Mouse (Mus musculus) intestine, embryonic 16.5 days (tissue): Measurements from ENCODE around the gene Itpkc. TPM values are rescaled to one million over a fixed set of nuclear protein-coding genes. Genes with fewer than 3 reads are reported as not detected.

ENCODE experiments used
- ATAC-seq: fragments of 200-750 bp; cut with Nextera tagmentation; 2 replicates; pipeline ENCODE4 v1.8.0; 2017; ENCODE audit warnings: moderate TSS enrichment, moderate library complexity
- H3K27ac ChIP-seq: fragments of 300-500 bp; sonication (generic); 2 replicates; pipeline ENCODE4 v1.5.1; 2014; ENCODE audit warnings: mild to moderate bottlenecking, low read length
- H3K27me3 ChIP-seq: fragments of 300-500 bp; sonication (generic); replicated peaks from 2 replicates; pipeline ENCODE4 v1.6.1; 2014; ENCODE audit warnings: low read length, control low read depth, mixed read lengths; ENCODE audit not compliant: control insufficient read depth, insufficient read depth
- H3K36me3 ChIP-seq: fragments of 300-500 bp; sonication (generic); 2 replicates; pipeline ENCODE4 v1.6.1; 2014; ENCODE audit warnings: low read length, control low read depth; ENCODE audit not compliant: control insufficient read depth, insufficient read depth
- H3K4me1 ChIP-seq: fragments of 300-500 bp; sonication (generic); 2 replicates; pipeline ENCODE4 v1.6.1; 2014; ENCODE audit warnings: low read length, control low read depth, mixed read lengths; ENCODE audit not compliant: control insufficient read depth, insufficient read depth
- H3K4me2 ChIP-seq: fragments of 300-500 bp; sonication (generic); 2 replicates; pipeline ENCODE4 v1.6.1; 2014; ENCODE audit warnings: low read depth, low read length, control low read depth
- H3K4me3 ChIP-seq: fragments of 300-500 bp; sonication (generic); 2 replicates; pipeline ENCODE4 v1.5.1; 2014; ENCODE audit warnings: mild to moderate bottlenecking, low read length
- H3K9ac ChIP-seq: fragments of 300-500 bp; sonication (generic); 2 replicates; pipeline ENCODE4 v1.6.1; 2014; ENCODE audit warnings: low read depth, low read length
- H3K9me3 ChIP-seq: fragments of 300-500 bp; sonication (generic); 2 replicates; pipeline ENCODE4 v1.6.1; 2016; ENCODE audit warnings: low read length, control low read depth; ENCODE audit not compliant: control insufficient read depth
- WGBS: fragments of 180-500 bp; shearing (Covaris S2); extraction: QIAGEN DNeasy Blood & Tissue Kit; methylation state at CpG from one replicate; pipeline ENCODE4 v1.1.7; 2014; 5-methylcytosine and 5-hydroxymethylcytosine counted together
- polyA plus RNA-seq: library from polyadenylated mRNA; unstranded; fragments of >200 nt; fragmentation: Nextera tagmentation; extraction: Ambion mirVana; gene quantifications from 2 replicates; pipeline ENCODE4 v1.2.1, GENCODE M21; 2015

The Itpkc gene
- polyA plus RNA-seq, 1 experiment from 2014 or later, result 8.3 TPM

DNA sequence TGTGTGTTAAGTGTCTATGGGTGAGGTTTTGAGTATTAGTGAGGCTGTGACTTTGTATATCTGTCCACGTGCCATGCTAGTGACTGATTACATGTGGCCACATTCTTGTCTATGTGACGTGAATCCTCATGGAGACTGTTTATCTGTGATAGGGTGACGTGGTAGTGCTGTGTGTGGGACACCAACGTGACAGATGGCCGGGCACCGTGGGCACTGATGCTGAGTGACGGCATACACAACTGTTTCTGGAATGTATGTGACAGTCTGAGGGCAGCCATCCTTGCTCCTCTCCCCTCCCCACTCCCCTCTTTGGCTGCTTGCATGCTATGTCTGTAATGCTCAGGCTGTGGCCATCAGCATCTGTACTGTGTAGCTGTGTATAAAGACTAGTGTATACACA, 32.4 kb upstream of the Itpkc start:
- no peak overlapping the region for H3K4me2 ChIP-seq

DNA sequence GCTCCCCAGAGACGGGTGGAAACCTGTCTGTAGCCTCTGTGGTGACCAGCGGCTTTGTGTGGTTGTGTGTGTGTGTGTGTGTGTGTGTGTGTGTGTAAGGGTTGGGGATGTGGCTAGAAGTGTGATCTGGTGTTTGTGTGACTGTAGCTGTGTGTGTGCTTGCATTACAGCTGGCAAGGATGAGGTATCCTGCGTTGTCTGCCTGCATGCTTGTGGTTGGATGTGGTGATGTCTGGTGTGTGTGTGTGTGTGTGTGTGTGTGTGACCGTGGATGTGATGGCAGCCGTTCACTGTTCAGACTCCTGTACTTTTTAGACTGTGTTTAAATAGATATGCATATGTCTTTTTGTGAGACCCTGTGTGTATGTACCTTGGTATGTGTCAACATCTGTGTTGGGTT, 31.3 kb upstream of the Itpkc start:
- no peaks in the 10 kb centered on the region for H3K9me3 ChIP-seq
- WGBS, result 32% methylated on average over 5 of the region's 5 CpGs
- H3K36me3 ChIP-seq, result no peaks in the 10 kb centered on the region; the same call in 1 of the 2 replicates
- H3K27ac ChIP-seq, result 0 out of 2 replicates have a peak overlapping the region, but pooled peaks have one; percentile 12
- peak overlapping the region; percentile 86 for H3K9ac ChIP-seq
- no peaks in the 10 kb centered on the region for H3K27me3 ChIP-seq
- ATAC-seq, result no peak
- peaks cover 27% of the 10 kb centered on the region for H3K4me1 ChIP-seq
- peak overlapping the region; percentile 92 for H3K4me2 ChIP-seq
- peak overlapping the region; percentile 75 for H3K4me3 ChIP-seq

More for the DNA sequence above, 32.4 kb upstream of the Itpkc start:
- Histone ChIP-seq H3K27me3 (no peaks in the 10 kb centered on the region), H3K4me1 (peaks cover 27% of the 10 kb centered on the region), H3K9me3 (no peaks in the 10 kb centered on the region), H3K27ac (no peak overlapping the region), H3K4me3 (no peak overlapping the region), H3K9ac (no peak overlapping the region), H3K36me3 (no peaks in the 10 kb centered on the region; the same call in 1 of the 2 replicates)
- WGBS, result 71% methylated on average over 7 of the region's 7 CpGs
- no peak for ATAC-seq

DNA sequence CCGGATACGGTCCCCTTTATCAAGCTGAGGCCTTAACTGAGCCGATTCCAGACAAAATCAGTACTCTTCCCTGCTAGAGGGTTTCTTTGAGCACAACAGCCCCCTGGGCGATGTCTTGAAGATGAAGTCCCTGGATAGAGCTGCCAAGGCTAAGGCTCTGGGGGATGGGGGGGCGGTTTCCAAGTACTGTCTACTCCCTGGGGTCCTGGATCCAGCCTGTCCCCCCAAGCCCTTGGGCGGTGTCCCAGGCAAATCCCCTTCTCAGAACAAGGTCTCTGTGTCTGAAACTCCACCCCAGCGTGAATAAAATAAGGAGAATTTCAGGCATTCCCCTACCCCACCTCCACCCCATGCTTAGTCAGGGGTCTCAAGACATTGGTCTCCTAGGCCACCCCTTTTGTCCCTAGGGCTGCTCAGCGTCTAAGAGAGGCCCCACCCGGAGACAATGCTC, 30.8 kb upstream of the Itpkc start:
- Histone ChIP-seq H3K27ac (peak overlapping the region; percentile 60), H3K27me3 (no peaks in the 10 kb centered on the region), H3K4me2 (peak overlapping the region; percentile 92), H3K9me3 (no peaks in the 10 kb centered on the region), H3K4me3 (peak overlapping the region; percentile 75), H3K9ac (peak overlapping the region; percentile 86), H3K4me1 (peaks cover 27% of the 10 kb centered on the region), H3K36me3 (no peaks in the 10 kb centered on the region; the same call in 1 of the 2 replicates)
- 17% methylated on average over 9 of the region's 9 CpGs for WGBS
- ATAC-seq, result no peak

DNA sequence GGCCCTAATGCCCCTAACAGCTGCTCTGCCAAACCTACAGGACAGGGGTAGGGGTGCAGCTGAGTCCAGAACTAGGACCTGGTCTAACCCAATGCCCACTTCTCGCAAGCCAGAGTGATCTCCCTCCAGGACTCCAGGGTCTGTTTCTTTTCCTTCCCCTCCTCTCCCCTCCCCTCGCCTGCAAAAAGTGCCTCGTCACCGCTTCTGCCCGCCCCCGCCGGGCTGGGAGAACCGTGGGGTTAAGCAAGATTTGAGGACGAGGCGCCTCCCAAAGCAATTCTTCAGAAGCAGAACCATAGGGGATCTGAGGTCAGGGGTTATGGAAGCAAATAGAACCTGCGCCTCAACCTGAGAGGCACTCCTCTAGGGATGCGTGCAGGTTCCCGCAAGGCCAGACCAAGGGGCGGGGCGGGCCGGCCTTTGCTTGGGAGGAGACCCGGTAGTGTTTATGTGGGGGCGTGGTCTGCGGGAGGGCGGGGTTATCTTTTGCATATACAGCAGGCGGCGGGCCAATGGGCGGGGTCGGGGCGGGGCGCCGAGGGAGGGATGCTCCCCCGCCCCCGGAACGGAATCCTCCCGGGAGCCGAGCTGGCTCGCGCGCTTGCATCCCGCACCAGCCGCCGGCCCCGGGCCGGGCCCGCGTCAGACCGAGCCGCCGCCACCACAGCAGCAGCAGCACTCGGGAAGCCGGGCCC, 29.9 kb upstream of the Itpkc start, which contains the start of gene Numbl:
Numbl (plus strand) TSS at position 229 of the 695 bp plus-strand sequence.
- peak within 1 kb of the TSS; percentile 60 for H3K27ac ChIP-seq
- peaks cover 27% of the 10 kb centered on the region for H3K4me1 ChIP-seq
- peak within 1 kb of the TSS; percentile 75 for H3K4me3 ChIP-seq
- peak within 1 kb of the TSS; percentile 92 for H3K4me2 ChIP-seq
- H3K9ac ChIP-seq, result peak within 1 kb of the TSS; percentile 86
- ATAC-seq, result peak; percentile 88
- WGBS, result under 1% methylated on average over 32 of the region's 47 CpGs
- no peaks in the 10 kb centered on the region for H3K36me3 ChIP-seq
- H3K9me3 ChIP-seq, result no peaks in the 10 kb centered on the region
- H3K27me3 ChIP-seq, result no peaks in the 10 kb centered on the region

DNA sequence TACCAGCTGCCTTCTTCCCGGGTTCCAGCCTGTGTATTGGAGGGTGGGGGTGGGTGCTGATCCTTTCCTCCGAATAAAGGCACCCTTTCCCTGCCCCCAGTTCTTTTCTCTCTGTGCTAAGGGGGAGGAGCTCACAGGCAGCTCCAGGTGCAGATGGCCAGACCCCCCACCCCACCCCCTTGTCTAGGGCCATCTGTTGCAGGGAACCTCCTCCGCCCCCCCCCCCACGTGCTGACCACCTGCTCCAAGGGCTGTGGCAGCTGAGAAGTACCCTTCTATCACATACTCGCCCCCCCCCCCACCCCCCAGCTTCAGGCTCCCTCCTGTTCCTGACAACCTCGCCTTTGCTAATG, 29.4 kb upstream of the Itpkc start:
- Histone ChIP-seq H3K4me3 (peak overlapping the region; percentile 75), H3K4me1 (peaks cover 27% of the 10 kb centered on the region), H3K9ac (peak overlapping the region; percentile 86; the same call in 1 of the 2 replicates), H3K27ac (peak overlapping the region; percentile 60; the same call in 1 of the 2 replicates), H3K36me3 (no peaks in the 10 kb centered on the region), H3K27me3 (no peaks in the 10 kb centered on the region), H3K4me2 (peak overlapping the region; percentile 92), H3K9me3 (no peaks in the 10 kb centered on the region)
- 8% methylated on average over 6 of the region's 6 CpGs for WGBS
- ATAC-seq, result peak; percentile 0; the same call in 1 of the 2 replicates

DNA sequence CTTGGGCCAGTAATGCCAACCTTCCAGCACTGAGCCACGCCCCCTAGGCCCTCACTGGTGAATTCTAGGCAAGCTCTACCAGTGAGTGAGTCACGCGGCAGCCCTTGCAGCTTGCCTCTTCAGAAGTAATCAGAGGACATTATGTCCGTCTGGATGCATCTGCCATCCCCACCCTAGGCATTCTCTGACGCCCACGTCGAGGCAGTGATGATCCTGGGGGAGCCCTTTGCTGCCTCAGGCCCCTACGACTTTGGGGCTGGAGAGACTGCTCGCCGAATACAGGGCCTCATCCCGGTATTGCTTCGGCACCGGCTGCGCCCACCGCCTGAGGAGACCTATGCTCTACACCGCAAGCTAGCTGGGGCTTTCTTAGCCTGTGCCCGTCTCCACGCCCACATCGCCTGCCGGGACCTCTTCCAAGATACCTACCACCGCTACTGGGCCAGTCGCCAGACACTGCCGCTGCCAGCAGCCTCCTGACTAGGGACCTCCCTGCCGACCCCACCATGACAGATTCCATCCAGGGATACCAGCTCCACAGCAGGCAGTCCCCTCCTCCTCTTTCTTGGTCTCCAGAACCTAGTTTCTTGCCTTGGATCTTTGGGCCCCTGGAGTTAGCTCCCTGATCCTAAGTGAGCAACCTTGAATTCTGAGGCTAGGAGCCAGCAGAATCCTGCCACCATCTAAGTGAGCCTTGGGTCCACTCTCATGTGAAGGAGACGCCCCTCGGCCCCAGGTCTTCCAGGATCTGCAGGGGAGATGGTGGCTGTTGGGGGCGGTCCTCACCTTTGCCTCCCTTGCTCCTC, 28.8 kb upstream of the Itpkc start:
- Histone ChIP-seq H3K4me2 (peak overlapping the region; percentile 92), H3K9me3 (no peaks in the 10 kb centered on the region), H3K4me3 (peak overlapping the region; percentile 4), H3K4me1 (peaks cover 26% of the 10 kb centered on the region), H3K27ac (peak overlapping the region; percentile 60), H3K36me3 (no peaks in the 10 kb centered on the region), H3K27me3 (no peaks in the 10 kb centered on the region), H3K9ac (peak overlapping the region; percentile 86)
- ATAC-seq, result no peak
- WGBS, result 32% methylated on average over 27 of the region's 27 CpGs

DNA sequence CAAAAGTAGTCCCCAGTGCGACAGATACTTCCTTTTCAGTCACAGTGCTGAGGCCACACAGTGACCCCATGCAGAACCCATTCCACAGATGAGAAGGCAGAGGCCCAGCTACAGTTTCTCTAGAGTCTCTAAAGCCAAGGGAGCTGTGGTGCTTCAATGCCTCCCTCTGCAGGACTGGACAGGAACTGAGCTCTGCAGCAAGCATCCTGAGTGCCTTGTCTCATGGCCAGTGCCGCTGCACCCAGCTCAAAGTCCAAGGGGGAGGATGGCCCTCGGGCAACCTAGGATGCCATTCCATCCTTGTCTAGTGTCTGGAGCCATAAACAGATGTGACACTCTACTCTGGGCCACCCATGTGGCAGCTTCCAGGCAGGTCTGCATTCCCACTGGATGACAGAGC, 27.3 kb upstream of the Itpkc start:
- WGBS, result 51% methylated on average over 3 of the region's 3 CpGs

DNA sequence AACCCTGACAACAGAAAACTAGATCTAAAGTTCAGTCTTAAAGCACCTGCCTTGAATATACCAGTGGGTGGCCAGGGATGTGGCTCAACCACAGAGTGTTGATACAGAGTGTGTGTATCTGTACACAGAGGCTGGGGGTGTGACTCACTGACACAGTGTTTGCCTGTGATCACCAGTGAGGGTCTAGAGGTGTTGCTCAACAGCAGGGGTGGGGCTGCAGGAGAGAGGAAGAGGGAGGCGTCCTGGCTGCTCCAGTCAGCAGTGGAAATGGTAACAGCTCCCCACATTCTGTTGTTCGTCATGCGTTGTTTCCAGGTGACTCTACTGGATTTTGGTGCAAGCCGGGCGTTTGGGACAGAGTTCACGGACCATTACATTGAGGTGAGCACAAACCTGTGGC, 23.5 kb upstream of the Itpkc start:
- H3K27me3 ChIP-seq, result no peaks in the 10 kb centered on the region
- no peak overlapping the region for H3K9ac ChIP-seq
- peaks cover 3% of the 10 kb centered on the region; the same call in 1 of the 2 replicates for H3K36me3 ChIP-seq
- H3K4me2 ChIP-seq, result no peak overlapping the region
- no peak overlapping the region for H3K27ac ChIP-seq
- no peaks in the 10 kb centered on the region for H3K9me3 ChIP-seq
- ATAC-seq, result peak; percentile 59
- 73% methylated on average over 6 of the region's 6 CpGs for WGBS
- peaks cover 2% of the 10 kb centered on the region for H3K4me1 ChIP-seq
- H3K4me3 ChIP-seq, result no peak overlapping the region

More for the DNA sequence above, 27.3 kb upstream of the Itpkc start:
- ATAC-seq, result no peak
- Histone ChIP-seq H3K27ac (no peak overlapping the region), H3K9me3 (no peaks in the 10 kb centered on the region), H3K4me3 (no peak overlapping the region), H3K36me3 (no peaks in the 10 kb centered on the region), H3K4me2 (no peak overlapping the region), H3K9ac (no peak overlapping the region), H3K27me3 (no peaks in the 10 kb centered on the region), H3K4me1 (peaks cover 23% of the 10 kb centered on the region)

DNA sequence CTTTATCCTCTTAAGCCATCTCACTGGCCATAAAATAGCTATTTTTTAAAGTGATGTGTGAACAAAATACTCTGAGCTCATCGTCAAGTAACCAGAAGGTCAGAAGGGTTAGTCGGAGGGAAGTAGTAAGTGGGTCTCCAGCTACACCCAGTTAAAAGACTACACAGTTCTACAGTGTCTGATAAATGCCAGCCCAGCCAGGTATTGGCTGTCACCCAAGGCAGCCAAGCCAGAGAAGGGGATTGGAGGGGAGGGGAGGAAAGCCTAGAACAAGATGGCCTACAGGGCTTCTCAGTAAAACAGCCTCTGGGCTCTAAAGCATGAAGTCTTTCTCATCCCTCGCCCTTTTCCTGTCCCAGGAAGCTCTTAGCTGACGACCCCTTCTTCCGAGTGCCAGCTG, 21.5 kb upstream of the Itpkc start:
- 76% methylated on average over 5 of the region's 5 CpGs for WGBS

More for the DNA sequence above, 21.5 kb upstream of the Itpkc start:
- Histone ChIP-seq H3K4me1 (no peaks in the 10 kb centered on the region), H3K9ac (no peak overlapping the region), H3K36me3 (peaks cover 3% of the 10 kb centered on the region; the same call in 1 of the 2 replicates), H3K27ac (no peak overlapping the region), H3K27me3 (no peaks in the 10 kb centered on the region), H3K4me2 (no peak overlapping the region), H3K4me3 (no peak overlapping the region), H3K9me3 (no peaks in the 10 kb centered on the region)
- no peak for ATAC-seq
